Mouse (Mus musculus) C2C12 (cell line): ENCODE measurements around the gene Ccdc130. TPM values are rescaled to one million over a fixed set of nuclear protein-coding genes. Genes with fewer than 3 reads are reported as not detected.
"Not testable (repeated sequence)": the region's sequence is repeated elsewhere in the genome, so short reads cannot be mapped to it uniquely, and the experiment has no call there.

Experiments
- H3K27me3 ChIP-seq: one replicate; pipeline ENCODE4 v1.6.1; 2011; ENCODE audit not compliant: control insufficient read depth, insufficient read depth, insufficient read length
- H3K36me3 ChIP-seq: one replicate; pipeline ENCODE4 v1.6.1; 2011; ENCODE audit not compliant: control insufficient read depth, insufficient read depth
- H3K4me3 ChIP-seq: one replicate; pipeline ENCODE4 v1.5.1; 2011; ENCODE audit warnings: mild to moderate bottlenecking, control low read depth; ENCODE audit not compliant: poor library complexity, insufficient read depth, severe bottlenecking
- H3K79me2 ChIP-seq: one replicate; pipeline ENCODE4 v1.6.1; 2011; ENCODE audit not compliant: control insufficient read depth, insufficient read depth
- H3K79me3 ChIP-seq: one replicate; pipeline ENCODE4 v1.6.1; 2011; ENCODE audit warnings: low read depth, control low read depth
- H3ac ChIP-seq: one replicate; pipeline ENCODE3; 2011; ENCODE audit warnings: low read depth; ENCODE audit not compliant: control insufficient read depth, insufficient read length
- CEBPB ChIP-seq: IDR thresholded peaks from one replicate; pipeline ENCODE4 v1.6.1; 2011; ENCODE audit warnings: low read depth, mild to moderate bottlenecking, control low read depth, moderate library complexity
- CTCF ChIP-seq: IDR thresholded peaks from one replicate; pipeline ENCODE4 v1.5.1; 2011; ENCODE audit not compliant: control insufficient read depth, insufficient read depth, insufficient read length
- FOSL1 ChIP-seq: IDR thresholded peaks from one replicate; pipeline ENCODE4 v1.8.0; 2011; ENCODE audit warnings: mild to moderate bottlenecking, low read length; ENCODE audit not compliant: poor library complexity, insufficient read depth, severe bottlenecking
- MAX ChIP-seq: IDR thresholded peaks from one replicate; pipeline ENCODE4 v1.6.1; 2011; ENCODE audit warnings: mild to moderate bottlenecking, control low read depth
- MYOD1 ChIP-seq: IDR thresholded peaks from one replicate; pipeline ENCODE4 v1.6.1; 2011; ENCODE audit warnings: low read depth; ENCODE audit not compliant: control insufficient read depth, insufficient read length
- MYOG ChIP-seq: IDR thresholded peaks from one replicate; pipeline ENCODE4 v1.6.1; 2011; ENCODE audit not compliant: control insufficient read depth, insufficient read length; ENCODE audit errors: extremely low read depth
- USF1 ChIP-seq: IDR thresholded peaks from one replicate; pipeline ENCODE4 v1.6.1; 2011; ENCODE audit warnings: low read depth, mild to moderate bottlenecking, control low read depth, moderate library complexity
- polyA plus RNA-seq: library from polyadenylated mRNA; unstranded; fragments of >200 nt; fragmentation: generic; extraction: Trizol; gene quantifications from one replicate; pipeline ENCODE4 v1.2.1, GENCODE M21; 2012; ENCODE audit warnings: missing spikeins

Ccdc130 gene
- polyA plus RNA-seq, 1 experiment, result 16.1 TPM

DNA sequence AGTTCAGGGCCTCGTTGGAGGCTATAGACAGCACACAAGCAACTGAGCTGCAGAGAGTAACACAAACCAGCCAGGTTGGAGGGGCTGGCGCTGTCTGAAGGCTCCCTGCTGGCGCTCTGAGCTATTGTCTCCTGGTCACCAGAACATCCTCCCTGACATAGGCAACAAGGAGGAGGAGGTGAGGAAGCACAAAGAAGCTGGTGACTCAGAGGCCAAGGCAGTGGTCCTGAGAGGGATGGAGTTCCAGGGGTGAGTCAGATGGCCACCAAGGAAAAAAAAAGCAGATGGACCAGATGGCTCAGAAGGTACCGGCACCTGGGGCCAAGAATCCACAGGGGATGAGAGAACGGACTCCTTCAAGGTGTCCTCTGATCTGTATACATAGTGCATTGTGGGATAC is 20.9 kb upstream of the Ccdc130 start:
- Histone ChIP-seq H3ac (no peak overlapping the region), H3K4me3 (no peak overlapping the region), H3K36me3 (no peaks in the 10 kb centered on the region), H3K27me3 (peaks cover 5% of the 10 kb centered on the region), H3K79me2 (no peaks in the 10 kb centered on the region), H3K79me3 (no peaks in the 10 kb centered on the region)
- TF ChIP-seq FOSL1 (no peak), MYOG (no peak), CTCF (no peak), MAX (no peak), MYOD1 (no peak), USF1 (no peak), CEBPB (no peak)

DNA sequence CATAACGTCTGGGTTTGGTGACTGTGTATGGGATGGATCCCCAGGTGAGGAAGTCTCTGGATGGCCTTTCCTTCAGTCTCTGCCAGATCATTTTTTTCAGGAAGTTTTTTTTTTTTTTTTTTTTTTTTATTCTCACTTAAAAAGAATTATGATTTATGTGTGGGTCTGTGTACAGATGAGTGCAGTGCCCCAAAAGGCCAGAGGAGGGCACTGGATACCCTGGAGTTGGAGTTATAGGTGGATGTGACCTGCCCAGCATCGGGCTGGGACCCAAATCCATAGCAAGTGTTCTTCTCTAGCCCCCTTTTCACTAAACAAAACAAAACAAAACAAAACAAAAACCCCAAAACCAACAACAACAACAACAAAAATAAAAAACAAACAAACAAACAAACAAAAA is 18.7 kb upstream of the Ccdc130 start:
- no peak overlapping the region for H3K4me3 ChIP-seq
- no peaks in the 10 kb centered on the region for H3K36me3 ChIP-seq
- H3K79me3 ChIP-seq, result no peaks in the 10 kb centered on the region
- peaks cover 3% of the 10 kb centered on the region for H3K27me3 ChIP-seq
- no peak overlapping the region for H3ac ChIP-seq
- no peaks in the 10 kb centered on the region for H3K79me2 ChIP-seq
- TF ChIP-seq CTCF (no peak), USF1 (no peak), CEBPB (no peak), MYOG (no peak), MYOD1 (no peak), MAX (no peak), FOSL1 (no peak)

DNA sequence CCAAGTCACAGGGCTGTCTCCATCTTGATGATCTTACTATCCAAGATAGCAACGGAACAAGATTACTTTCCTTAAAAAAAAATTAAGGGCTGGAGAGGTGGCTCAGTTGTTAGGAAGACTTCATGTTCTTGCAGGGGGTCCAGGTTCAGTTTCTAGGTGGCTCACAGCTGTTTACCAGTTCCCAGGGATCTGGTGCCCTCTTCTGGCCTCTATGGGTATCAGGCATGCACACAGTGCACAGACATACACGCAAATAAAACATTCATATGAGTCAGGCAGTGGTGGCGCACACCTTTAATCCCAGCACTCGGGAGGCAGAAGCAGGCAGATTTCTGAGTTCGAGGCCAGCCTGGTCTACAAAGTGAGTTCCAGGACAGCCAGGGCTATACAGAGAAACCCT is 15.5 kb upstream of the Ccdc130 start:
- not testable (repeated sequence) for H3K79me2 ChIP-seq, H3K79me3 ChIP-seq, H3K27me3 ChIP-seq, H3K4me3 ChIP-seq, H3ac ChIP-seq, H3K36me3 ChIP-seq

DNA sequence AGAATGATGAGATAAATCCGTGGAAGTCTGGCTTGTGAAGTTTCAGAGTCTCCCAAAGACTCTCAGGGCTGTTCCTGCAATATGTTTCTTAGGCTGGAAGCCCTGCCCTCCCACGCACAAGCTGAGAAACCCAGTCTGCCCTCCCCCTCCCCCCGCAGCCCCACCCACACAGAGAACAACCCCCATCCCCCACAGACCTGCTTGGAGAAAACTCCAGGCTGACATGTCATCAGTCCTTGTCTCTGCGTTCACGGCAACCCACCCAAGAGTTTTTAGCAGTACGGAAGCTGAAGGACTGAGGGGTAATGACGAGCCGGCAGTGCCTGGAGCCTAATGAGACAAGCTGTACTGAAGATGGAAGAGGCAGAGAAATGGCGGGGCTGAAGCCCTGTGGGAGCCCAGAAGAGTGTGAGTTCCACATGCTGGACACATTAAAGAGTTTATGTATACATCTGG is 14.5 kb upstream of the Ccdc130 start:
- no peaks in the 10 kb centered on the region for H3K79me2 ChIP-seq
- H3K79me3 ChIP-seq, result no peaks in the 10 kb centered on the region
- H3K36me3 ChIP-seq, result no peaks in the 10 kb centered on the region
- no peak for TF ChIP-seq CTCF
- TF ChIP-seq MAX, result no peak
- no peak for TF ChIP-seq FOSL1
- no peak for TF ChIP-seq CEBPB
- no peak for TF ChIP-seq MYOD1
- no peak for TF ChIP-seq USF1
- TF ChIP-seq MYOG, result no peak
- no peak overlapping the region for H3K4me3 ChIP-seq
- no peaks in the 10 kb centered on the region for H3K27me3 ChIP-seq
- no peak overlapping the region for H3ac ChIP-seq

DNA sequence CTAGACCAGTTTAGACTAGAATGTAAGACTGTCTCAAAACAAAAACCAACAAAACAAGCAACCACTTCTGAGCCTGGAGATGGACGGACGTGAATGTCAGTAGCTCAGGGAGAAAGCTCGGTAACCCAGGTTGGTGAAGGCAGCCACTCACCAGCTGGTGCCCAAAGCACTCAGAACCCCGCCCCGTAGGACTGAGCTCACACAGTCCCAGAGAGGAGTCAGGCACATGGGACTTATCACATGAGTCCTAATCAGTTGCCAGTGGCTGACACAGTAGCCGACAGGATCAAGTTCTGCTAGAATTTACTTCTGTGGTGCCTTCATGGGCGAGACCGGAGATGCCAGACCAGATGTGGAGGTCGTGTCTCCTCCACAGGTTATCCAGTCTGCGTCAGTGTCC is 10.6 kb upstream of the Ccdc130 start:
- Histone ChIP-seq H3K36me3 (no peaks in the 10 kb centered on the region), H3K4me3 (no peak overlapping the region), H3K27me3 (no peaks in the 10 kb centered on the region), H3K79me2 (no peaks in the 10 kb centered on the region), H3K79me3 (no peaks in the 10 kb centered on the region), H3ac (no peak overlapping the region)
- TF ChIP-seq MYOG (no peak), CTCF (no peak), USF1 (no peak), FOSL1 (no peak), MAX (no peak), MYOD1 (no peak), CEBPB (no peak)

DNA sequence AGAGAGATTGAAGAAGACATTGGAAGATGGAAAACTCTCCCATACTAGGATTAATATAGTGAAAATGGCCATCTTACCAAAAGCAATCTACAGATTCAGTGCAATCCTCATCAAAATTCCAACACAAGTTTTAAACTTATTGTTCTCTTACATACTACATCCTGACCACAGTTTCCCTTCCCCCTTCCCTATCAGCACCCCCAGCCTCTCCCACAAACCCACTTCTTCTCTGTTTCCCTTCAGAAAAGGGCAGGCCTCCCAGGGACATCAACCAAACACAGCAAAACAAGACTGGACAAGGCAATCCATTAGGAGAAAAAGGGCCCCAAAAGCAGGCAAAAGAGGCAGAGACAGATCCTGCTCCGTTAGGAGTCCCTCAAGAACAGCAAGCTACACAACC is 6.3 kb upstream of the Ccdc130 start:
- Histone ChIP-seq H3K79me3 (no peaks in the 10 kb centered on the region), H3ac (no peak overlapping the region), H3K27me3 (no peaks in the 10 kb centered on the region), H3K36me3 (no peaks in the 10 kb centered on the region), H3K79me2 (no peaks in the 10 kb centered on the region), H3K4me3 (no peak overlapping the region)
- TF ChIP-seq MAX, result no peak
- TF ChIP-seq FOSL1, result no peak
- TF ChIP-seq MYOG, result no peak

DNA sequence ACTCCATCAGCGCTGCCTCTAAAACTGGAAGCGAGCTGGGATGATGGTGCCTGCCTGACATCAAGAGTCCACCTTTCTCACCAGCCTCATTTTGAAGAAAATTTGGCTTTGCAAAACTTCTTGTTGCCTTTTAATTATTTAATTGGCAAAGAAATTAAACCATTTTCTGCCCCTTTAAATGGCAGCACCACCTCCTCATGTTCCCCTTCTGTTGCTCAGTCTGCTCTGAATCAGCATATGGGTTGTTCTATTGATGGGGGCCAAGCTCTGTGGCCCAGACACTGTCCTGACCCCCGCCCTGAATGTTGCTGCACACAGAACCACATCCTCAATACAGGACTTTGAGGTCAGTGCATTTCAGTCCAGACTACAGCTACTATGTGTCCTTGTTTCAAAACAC is 3.8 kb upstream of the Ccdc130 start:
- Histone ChIP-seq H3K4me3 (no peak overlapping the region), H3K79me3 (peaks cover 3% of the 10 kb centered on the region), H3K79me2 (peaks cover 11% of the 10 kb centered on the region), H3K36me3 (no peaks in the 10 kb centered on the region), H3K27me3 (no peaks in the 10 kb centered on the region), H3ac (no peak overlapping the region)
- TF ChIP-seq MAX, result no peak
- TF ChIP-seq MYOG, result no peak
- TF ChIP-seq MYOD1, result no peak
- TF ChIP-seq FOSL1, result no peak
- TF ChIP-seq CTCF, result no peak
- TF ChIP-seq CEBPB, result no peak
- TF ChIP-seq USF1, result no peak
